Mouse (Mus musculus) brain, embryonic 14.5 days (tissue): Measurements from ENCODE around the gene Gimap7.

ENCODE experiments used
- CTCF ChIP-seq: fragments of 200-500 bp; IDR thresholded peaks from 2 replicates; pipeline ENCODE4 v1.5.1; 2012; ENCODE audit warnings: inconsistent platforms, mild to moderate bottlenecking, moderate library complexity, borderline replicate concordance; ENCODE audit not compliant: insufficient read depth, insufficient read length; ENCODE audit errors: extremely low read depth
- POLR2A ChIP-seq: fragments of 200-500 bp; IDR thresholded peaks from 2 replicates; pipeline ENCODE4 v1.6.1; 2012; ENCODE audit warnings: mild to moderate bottlenecking, inconsistent platforms, borderline replicate concordance; ENCODE audit not compliant: poor library complexity, insufficient read depth, insufficient read length, severe bottlenecking; ENCODE audit errors: extremely low read depth

DNA sequence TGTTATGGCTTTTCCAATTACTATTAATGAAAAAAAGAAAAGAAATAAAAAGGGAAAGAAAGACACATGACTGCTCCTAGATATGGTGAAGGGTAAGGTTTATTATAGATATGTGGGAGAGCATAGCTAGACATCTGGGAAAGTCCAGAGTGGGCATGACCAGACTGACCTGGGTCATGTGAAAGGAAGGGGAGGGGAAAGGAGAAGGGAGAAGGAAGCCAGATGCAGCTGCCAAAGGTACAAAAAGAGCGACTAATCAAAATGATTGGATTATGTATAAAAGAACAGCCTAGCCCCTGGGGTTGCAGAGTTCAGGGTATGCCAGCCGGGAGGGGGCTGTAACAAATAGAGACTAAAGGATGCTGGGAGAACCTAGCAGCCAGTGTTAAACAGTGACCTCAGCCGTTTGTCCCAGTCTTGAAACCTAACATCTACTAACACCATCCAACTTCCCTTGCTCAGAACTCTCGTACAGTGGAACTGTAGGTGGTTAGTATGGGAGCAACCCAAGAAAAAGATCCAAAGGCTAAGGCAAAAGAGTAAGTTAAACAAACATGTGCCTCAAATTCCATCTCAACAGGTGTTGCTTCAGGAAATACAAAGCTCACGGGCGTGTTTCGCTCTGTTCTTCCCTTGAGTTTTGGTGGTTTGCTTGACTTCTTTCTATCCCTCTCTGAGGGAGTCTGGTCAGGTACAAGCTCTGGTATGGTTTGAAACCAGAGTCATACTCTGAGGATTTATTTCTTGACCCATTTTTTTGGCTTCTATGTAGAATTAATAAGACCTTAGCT is 20.2 kb upstream of the Gimap7 start:
- TF ChIP-seq POLR2A (no peak), CTCF (no peak)
